Mouse (Mus musculus): Measurements from ENCODE around the gene Ptprg.
"Not testable (repeated sequence)": the region's sequence is repeated elsewhere in the genome, so short reads cannot be mapped to it uniquely, and the experiment has no call there.

Gene Ptprg

GRCm38 (mm10) chr14:12029926-12030325, 476.6 kb downstream of the Ptprg start:
- no peak for DNase-seq (ENCODE audit: extremely low read depth, low read depth, low spot score)

- no peak for DNase-seq (ENCODE audit: extremely low read depth, low read depth, low spot score)
These were observed 483.4 kb downstream of the Ptprg start for GRCm38 (mm10) chr14:12036530-12037283.

GRCm38 (mm10) chr14:12039743-12040142, 486.4 kb downstream of the Ptprg start:
- DNase-seq (ENCODE audit: extremely low read depth, low read depth, low spot score), result no peak

GRCm38 (mm10) chr14:12041566-12041965, 488.2 kb downstream of the Ptprg start:
- DNase-seq (ENCODE audit: extremely low read depth, low read depth, low spot score), result no peak

GRCm38 (mm10) chr14:12046226-12046882, 493.0 kb downstream of the Ptprg start:
- no peak for DNase-seq (ENCODE audit: extremely low read depth, low read depth, low spot score)

GRCm38 (mm10) chr14:12047637-12048036, 494.3 kb downstream of the Ptprg start:
- no peak for DNase-seq (ENCODE audit: extremely low read depth, low read depth, low spot score)

- no peak for DNase-seq (ENCODE audit: extremely low read depth, low read depth, low spot score)
These were observed 503.7 kb downstream of the Ptprg start for GRCm38 (mm10) chr14:12056912-12057524.

- no peak for DNase-seq (ENCODE audit: extremely low read depth, low read depth, low spot score)
These were observed 504.5 kb downstream of the Ptprg start for GRCm38 (mm10) chr14:12057856-12058255.

- peak; percentile 31 for DNase-seq (ENCODE audit: extremely low read depth, low read depth, low spot score)
These were observed 505.8 kb downstream of the Ptprg start for GRCm38 (mm10) chr14:12059149-12059548.

- not testable (repeated sequence) for DNase-seq (ENCODE audit: extremely low read depth, low read depth, low spot score)
These were observed 508.0 kb downstream of the Ptprg start for GRCm38 (mm10) chr14:12061313-12061712.

- no peak for DNase-seq (ENCODE audit: extremely low read depth, low read depth, low spot score)
These were observed 509.5 kb downstream of the Ptprg start for GRCm38 (mm10) chr14:12062628-12063360.

GRCm38 (mm10) chr14:12065001-12065400, 511.7 kb downstream of the Ptprg start:
- no peak for DNase-seq (ENCODE audit: extremely low read depth, low read depth, low spot score)

- DNase-seq (ENCODE audit: extremely low read depth, low read depth, low spot score), result no peak
These were observed 512.4 kb downstream of the Ptprg start for GRCm38 (mm10) chr14:12065736-12066135.

- no peak for DNase-seq (ENCODE audit: extremely low read depth, low read depth, low spot score)
These were observed 516.4 kb downstream of the Ptprg start for GRCm38 (mm10) chr14:12069707-12070106.

- no peak for DNase-seq (ENCODE audit: extremely low read depth, low read depth, low spot score)
These were observed 517.0 kb downstream of the Ptprg start for GRCm38 (mm10) chr14:12070361-12070760.

- no peak for DNase-seq (ENCODE audit: extremely low read depth, low read depth, low spot score)
These were observed 517.6 kb downstream of the Ptprg start for GRCm38 (mm10) chr14:12070856-12071465.

GRCm38 (mm10) chr14:12072026-12072861, 518.9 kb downstream of the Ptprg start:
- DNase-seq (ENCODE audit: extremely low read depth, low read depth, low spot score), result no peak

- DNase-seq (ENCODE audit: extremely low read depth, low read depth, low spot score), result no peak
These were observed 520.2 kb downstream of the Ptprg start for GRCm38 (mm10) chr14:12073408-12074107.

GRCm38 (mm10) chr14:12077193-12077592, 523.9 kb downstream of the Ptprg start:
- no peak for DNase-seq (ENCODE audit: extremely low read depth, low read depth, low spot score)
